In the genomic region with DNA sequence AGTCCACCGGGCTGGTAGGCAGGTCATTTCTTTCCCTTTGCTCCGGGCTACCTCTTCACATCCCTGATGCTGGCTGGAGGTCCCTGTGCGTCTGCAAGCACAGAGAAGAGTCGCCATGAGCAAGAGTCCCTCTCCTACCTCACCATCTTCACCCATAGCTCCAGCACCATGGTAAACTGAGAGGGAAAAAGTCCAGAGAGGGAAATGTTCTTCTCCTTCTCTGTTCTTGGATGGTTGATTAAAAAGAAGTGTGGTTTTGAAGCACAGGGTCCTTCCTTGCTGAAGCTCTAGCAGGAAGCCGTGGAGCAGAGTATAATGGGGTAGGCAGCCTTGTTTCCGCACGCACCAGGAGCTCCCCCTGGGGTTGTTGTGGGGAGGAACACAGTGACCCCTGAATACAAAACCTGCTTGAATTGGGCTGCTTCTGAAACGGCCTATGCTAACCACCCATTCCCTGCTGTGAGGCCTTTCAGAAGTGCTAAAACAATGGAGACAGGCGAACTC, we compare ENCODE assay signal across 7 mouse cellular contexts. TPM values are rescaled to one million over a fixed set of nuclear protein-coding genes. Genes with fewer than 3 reads are reported as not detected.
A peak's percentile ranks its signal among the peaks of the same experiment; 100 is the strongest.
DNase-seq lines count a peak whose midpoint lies in the region; ATAC-seq lines count a peak whose summit lies in the region.

No protein-coding gene starts in this region.

- peaks cover 10% of the 10 kb centered on the region for H3K4me1 ChIP-seq in lung, embryonic 16.5 days (replicated peaks; ENCODE audit: control insufficient read depth, insufficient read depth, low read length)
- H3K4me1 ChIP-seq in hindbrain, embryonic 15.5 days (replicated peaks): peaks cover 28% of the 10 kb centered on the region
- H3K4me1 ChIP-seq in neural tube, embryonic 12.5 days: peaks cover 31% of the 10 kb centered on the region

- H3K9ac ChIP-seq in lung, embryonic 16.5 days (ENCODE audit: low read length): peak overlapping the region; percentile 74
- H3K9ac ChIP-seq in hindbrain, embryonic 15.5 days: peak overlapping the region; percentile 77
- H3K9ac ChIP-seq in neural tube, embryonic 12.5 days: peak overlapping the region; percentile 82

- peak overlapping the region; percentile 73 for H3K4me3 ChIP-seq in lung, embryonic 16.5 days (ENCODE audit: low read length)
- H3K4me3 ChIP-seq in hindbrain, embryonic 15.5 days: peak overlapping the region; percentile 62
- peak overlapping the region; percentile 72 for H3K4me3 ChIP-seq in neural tube, embryonic 12.5 days

- H3K9me3 ChIP-seq in lung, embryonic 16.5 days (ENCODE audit: control insufficient read depth, low read length): no peaks in the 10 kb centered on the region
- H3K9me3 ChIP-seq in hindbrain, embryonic 15.5 days: no peaks in the 10 kb centered on the region
- no peaks in the 10 kb centered on the region for H3K9me3 ChIP-seq in neural tube, embryonic 12.5 days

- WGBS in lung, embryonic 16.5 days: 3% methylated on average over 9 of the region's 9 CpGs
- under 1% methylated on average over 9 of the region's 9 CpGs for WGBS in hindbrain, embryonic 15.5 days
- WGBS in neural tube, embryonic 12.5 days: under 1% methylated on average over 9 of the region's 9 CpGs

- ATAC-seq in lung, embryonic 16.5 days (ENCODE audit: low read depth): no peak
- peak; percentile 3; the same call in 1 of the 2 replicates for ATAC-seq in hindbrain, embryonic 15.5 days (ENCODE audit: low FRiP score, low read depth)
- ATAC-seq in neural tube, embryonic 12.5 days (ENCODE audit: low FRiP score, low read depth): peak; percentile 36
- no peak for ATAC-seq in CD4-positive, CD25-positive, alpha-beta regulatory T cell, adult 4 months

- H3K4me2 ChIP-seq in lung, embryonic 16.5 days (ENCODE audit: low read depth, low read length): peak overlapping the region; percentile 98
- peak overlapping the region; percentile 63 for H3K4me2 ChIP-seq in hindbrain, embryonic 15.5 days
- peak overlapping the region; percentile 81 for H3K4me2 ChIP-seq in neural tube, embryonic 12.5 days (replicated peaks)

- H3K36me3 ChIP-seq in lung, embryonic 16.5 days (ENCODE audit: control insufficient read depth, insufficient read depth, low read length): no peaks in the 10 kb centered on the region
- no peaks in the 10 kb centered on the region for H3K36me3 ChIP-seq in hindbrain, embryonic 15.5 days
- H3K36me3 ChIP-seq in neural tube, embryonic 12.5 days: no peaks in the 10 kb centered on the region

- H3K27me3 ChIP-seq in lung, embryonic 16.5 days (ENCODE audit: control insufficient read depth, insufficient read depth, low read depth, low read length): peaks cover 3% of the 10 kb centered on the region; the same call in 1 of the 2 replicates
- no peaks in the 10 kb centered on the region for H3K27me3 ChIP-seq in hindbrain, embryonic 15.5 days
- no peaks in the 10 kb centered on the region for H3K27me3 ChIP-seq in neural tube, embryonic 12.5 days (replicated peaks)

- H3K27ac ChIP-seq in lung, embryonic 16.5 days (ENCODE audit: low read length): no peak overlapping the region
- peak overlapping the region; percentile 88 for H3K27ac ChIP-seq in hindbrain, embryonic 15.5 days (replicated peaks)
- H3K27ac ChIP-seq in neural tube, embryonic 12.5 days: peak overlapping the region; percentile 91

- no peak for DNase-seq in lung, postnatal 14 days
- peak; percentile 37 for DNase-seq in embryo, embryonic 11 days
- DNase-seq in urinary bladder, postnatal 36 days (ENCODE audit: low spot score in 2 of 2): no peak

RNA-seq across cellular contexts. Expression of a gene that starts 1.6 kb away (rescaled TPM):
- 21.8 and 26.5 TPM in 2 replicates for polyA plus RNA-seq in lung, embryonic 16.5 days (2015; fragmentation: Nextera tagmentation; extraction: Ambion mirVana)
- polyA plus RNA-seq in hindbrain, embryonic 15.5 days (2015; fragmentation: Nextera tagmentation; extraction: Ambion mirVana): 127 and 139 TPM in 2 replicates
- polyA plus RNA-seq in neural tube, embryonic 12.5 days (2016; fragmentation: Nextera tagmentation; extraction: Ambion mirVana): 110 and 117 TPM in 2 replicates
- not detected for polyA plus RNA-seq in CD4-positive, CD25-positive, alpha-beta regulatory T cell, adult 4 months (2017; shearing (Covaris generic))

Comparison
In these comparisons a context has a peak if more than half of its experiments do, and no peak if none do; other contexts are left out.
1. ATAC-seq: peak in hindbrain, embryonic 15.5 days (single experiment) and neural tube, embryonic 12.5 days (single experiment); none in lung, embryonic 16.5 days (single experiment) and CD4-positive, CD25-positive, alpha-beta regulatory T cell, adult 4 months (single experiment).
2. RNA of a gene that starts 1.6 kb away (polyA plus RNA-seq): 127 to 139 TPM in hindbrain, embryonic 15.5 days, 110 to 117 TPM in neural tube, embryonic 12.5 days and 21.8 to 26.5 TPM in lung, embryonic 16.5 days; not detected in CD4-positive, CD25-positive, alpha-beta regulatory T cell, adult 4 months; every median in the first group is over 10 times any median in the second.
3. Peak in every context shown above with its lines, with median percentiles within 50 percentile points of each other: H3K4me2 ChIP-seq, H3K4me3 ChIP-seq and H3K9ac ChIP-seq.